Mouse (Mus musculus): ENCODE measurements around the gene C130050O18Rik. TPM values are rescaled to one million over a fixed set of nuclear protein-coding genes. Genes with fewer than 3 reads are reported as not detected.

Gene C130050O18Rik
- polyA plus RNA-seq, 1 experiment: not detected

- Histone ChIP-seq H3K36me3 (ENCODE audit: control insufficient read depth) (peaks cover 11% of the 10 kb centered on the region), H3K27me3 (ENCODE audit: control insufficient read depth) (no peaks in the 10 kb centered on the region), H3K4me1 (ENCODE audit: control insufficient read depth) (no peaks in the 10 kb centered on the region), H3K9me3 (ENCODE audit: control insufficient read depth, low read length) (peaks cover under 1% of the 10 kb centered on the region; the same call in 1 of the 2 replicates), H3K4me3 (replicated peaks) (no peak overlapping the region)
- TF ChIP-seq TAL1 (IDR thresholded peaks at IDR 0.05; ENCODE audit: low read length) (no peak), GATA1 (IDR thresholded peaks at IDR 0.05; ENCODE audit: low read length) (no peak)
Measured at GRCm38 (mm10) chr5:139411665-139412314, 6.7 kb downstream of the C130050O18Rik start.

GRCm38 (mm10) chr5:139413545-139413944 lies 8.5 kb downstream of the C130050O18Rik start:
- H3K9me3 ChIP-seq (ENCODE audit: control insufficient read depth, low read length): peaks cover 5% of the 10 kb centered on the region; the same call in 1 of the 2 replicates
- no peaks in the 10 kb centered on the region for H3K4me1 ChIP-seq (ENCODE audit: control insufficient read depth)
- H3K4me3 ChIP-seq (replicated peaks): no peak overlapping the region
- H3K27me3 ChIP-seq (ENCODE audit: control insufficient read depth): no peaks in the 10 kb centered on the region
- TF ChIP-seq GATA1 (IDR thresholded peaks at IDR 0.05; ENCODE audit: low read length): no peak
- no peak for TF ChIP-seq TAL1 (IDR thresholded peaks at IDR 0.05; ENCODE audit: low read length)
- peaks cover 11% of the 10 kb centered on the region for H3K36me3 ChIP-seq (ENCODE audit: control insufficient read depth)

DNA sequence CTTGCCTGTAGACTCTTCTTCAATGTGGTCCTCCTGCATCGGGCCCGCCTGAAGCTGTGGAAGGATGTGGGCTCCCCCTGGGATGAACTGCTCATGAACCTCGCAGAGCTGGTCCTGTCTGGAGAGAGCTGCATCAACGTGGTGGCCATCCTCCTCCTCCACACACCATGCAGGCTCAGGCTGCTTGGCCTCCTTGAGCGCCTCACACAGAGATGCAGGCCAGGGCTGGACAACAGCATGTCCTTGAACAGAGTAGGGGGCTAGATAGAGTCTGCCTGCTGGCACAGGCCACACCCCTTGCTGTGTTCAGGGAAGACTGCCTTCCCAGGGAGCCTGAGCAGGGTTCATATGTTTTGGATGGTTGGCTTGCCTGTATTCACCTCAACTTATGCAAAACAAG lies 9.9 kb downstream of the C130050O18Rik start:
- Histone ChIP-seq H3K4me1 (ENCODE audit: control insufficient read depth) (no peaks in the 10 kb centered on the region), H3K27me3 (ENCODE audit: control insufficient read depth) (no peaks in the 10 kb centered on the region), H3K36me3 (ENCODE audit: control insufficient read depth) (peaks cover 11% of the 10 kb centered on the region), H3K9me3 (ENCODE audit: control insufficient read depth, low read length) (peaks cover 5% of the 10 kb centered on the region; the same call in 1 of the 2 replicates), H3K4me3 (replicated peaks) (no peak overlapping the region)
- TF ChIP-seq GATA1 (IDR thresholded peaks at IDR 0.05; ENCODE audit: low read length): no peak
- TF ChIP-seq TAL1 (IDR thresholded peaks at IDR 0.05; ENCODE audit: low read length): no peak

GRCm38 (mm10) chr5:139416942-139417341 lies 11.9 kb downstream of the C130050O18Rik start:
- Histone ChIP-seq H3K9me3 (ENCODE audit: control insufficient read depth, low read length) (peaks cover 5% of the 10 kb centered on the region; the same call in 1 of the 2 replicates), H3K4me3 (replicated peaks) (no peak overlapping the region), H3K27me3 (ENCODE audit: control insufficient read depth) (no peaks in the 10 kb centered on the region), H3K36me3 (ENCODE audit: control insufficient read depth) (peaks cover 11% of the 10 kb centered on the region), H3K4me1 (ENCODE audit: control insufficient read depth) (no peaks in the 10 kb centered on the region)
- TF ChIP-seq TAL1 (IDR thresholded peaks at IDR 0.05; ENCODE audit: low read length) (no peak), GATA1 (IDR thresholded peaks at IDR 0.05; ENCODE audit: low read length) (no peak)

- no peak for TF ChIP-seq GATA1 (IDR thresholded peaks at IDR 0.05; ENCODE audit: low read length)
- TF ChIP-seq TAL1 (IDR thresholded peaks at IDR 0.05; ENCODE audit: low read length): no peak
- Histone ChIP-seq H3K9me3 (ENCODE audit: control insufficient read depth, low read length) (peaks cover 5% of the 10 kb centered on the region; the same call in 1 of the 2 replicates), H3K36me3 (ENCODE audit: control insufficient read depth) (peaks cover 11% of the 10 kb centered on the region), H3K4me1 (ENCODE audit: control insufficient read depth) (no peaks in the 10 kb centered on the region), H3K4me3 (replicated peaks) (no peak overlapping the region), H3K27me3 (ENCODE audit: control insufficient read depth) (no peaks in the 10 kb centered on the region)
Measured at GRCm38 (mm10) chr5:139417480-139417879, 12.4 kb downstream of the C130050O18Rik start.

DNA sequence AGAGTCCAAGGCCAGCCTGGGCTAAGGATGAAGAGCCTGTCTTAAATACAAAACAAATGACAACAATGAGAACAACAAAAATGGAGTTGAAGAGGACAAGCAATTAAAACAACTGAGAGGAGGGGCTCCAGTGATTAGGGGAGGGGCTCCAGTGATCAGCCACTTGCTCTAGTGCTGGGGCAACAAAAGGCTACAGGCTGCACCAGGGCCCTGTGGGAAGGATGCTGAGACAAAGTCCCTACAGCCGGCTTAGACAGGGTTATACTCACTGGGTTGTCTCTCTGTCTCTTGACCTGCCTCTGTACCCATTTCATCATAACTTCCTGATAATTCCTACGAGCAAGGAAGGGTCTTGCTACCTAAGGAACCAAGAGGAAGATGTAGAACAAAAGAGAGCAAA lies 13.0 kb downstream of the C130050O18Rik start:
- Histone ChIP-seq H3K9me3 (ENCODE audit: control insufficient read depth, low read length) (peaks cover 5% of the 10 kb centered on the region; the same call in 1 of the 2 replicates), H3K27me3 (ENCODE audit: control insufficient read depth) (no peaks in the 10 kb centered on the region), H3K4me3 (replicated peaks) (no peak overlapping the region), H3K4me1 (ENCODE audit: control insufficient read depth) (no peaks in the 10 kb centered on the region; the same call in 1 of the 2 replicates), H3K36me3 (ENCODE audit: control insufficient read depth) (peaks cover 11% of the 10 kb centered on the region)
- no peak for TF ChIP-seq GATA1 (IDR thresholded peaks at IDR 0.05; ENCODE audit: low read length)
- TF ChIP-seq TAL1 (IDR thresholded peaks at IDR 0.05; ENCODE audit: low read length): no peak

DNA sequence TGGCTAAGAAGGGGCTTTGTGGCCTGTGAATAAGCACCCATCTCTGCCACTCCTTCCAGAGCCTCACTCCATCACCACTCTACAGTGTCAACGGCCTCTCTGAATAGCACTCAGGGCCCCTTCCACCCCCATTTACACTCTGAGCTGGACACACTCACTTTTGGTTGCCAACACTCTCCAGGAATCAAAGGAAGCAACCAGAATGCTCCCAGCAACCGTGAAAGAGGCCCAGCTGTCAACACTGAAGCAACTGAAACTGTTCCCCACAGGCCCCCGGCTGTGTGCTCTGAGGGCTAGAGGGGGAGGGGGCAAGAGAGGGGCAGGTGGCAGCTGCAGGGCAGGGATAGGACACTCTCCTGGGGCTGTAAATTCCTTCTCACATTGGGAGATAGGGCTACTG lies 13.6 kb downstream of the C130050O18Rik start:
- TF ChIP-seq GATA1 (IDR thresholded peaks at IDR 0.05; ENCODE audit: low read length) (no peak), TAL1 (IDR thresholded peaks at IDR 0.05; ENCODE audit: low read length) (no peak)
- Histone ChIP-seq H3K4me1 (ENCODE audit: control insufficient read depth) (no peaks in the 10 kb centered on the region; the same call in 1 of the 2 replicates), H3K4me3 (replicated peaks) (no peak overlapping the region), H3K36me3 (ENCODE audit: control insufficient read depth) (peaks cover 11% of the 10 kb centered on the region), H3K9me3 (ENCODE audit: control insufficient read depth, low read length) (peaks cover 5% of the 10 kb centered on the region; the same call in 1 of the 2 replicates), H3K27me3 (ENCODE audit: control insufficient read depth) (no peaks in the 10 kb centered on the region)

DNA sequence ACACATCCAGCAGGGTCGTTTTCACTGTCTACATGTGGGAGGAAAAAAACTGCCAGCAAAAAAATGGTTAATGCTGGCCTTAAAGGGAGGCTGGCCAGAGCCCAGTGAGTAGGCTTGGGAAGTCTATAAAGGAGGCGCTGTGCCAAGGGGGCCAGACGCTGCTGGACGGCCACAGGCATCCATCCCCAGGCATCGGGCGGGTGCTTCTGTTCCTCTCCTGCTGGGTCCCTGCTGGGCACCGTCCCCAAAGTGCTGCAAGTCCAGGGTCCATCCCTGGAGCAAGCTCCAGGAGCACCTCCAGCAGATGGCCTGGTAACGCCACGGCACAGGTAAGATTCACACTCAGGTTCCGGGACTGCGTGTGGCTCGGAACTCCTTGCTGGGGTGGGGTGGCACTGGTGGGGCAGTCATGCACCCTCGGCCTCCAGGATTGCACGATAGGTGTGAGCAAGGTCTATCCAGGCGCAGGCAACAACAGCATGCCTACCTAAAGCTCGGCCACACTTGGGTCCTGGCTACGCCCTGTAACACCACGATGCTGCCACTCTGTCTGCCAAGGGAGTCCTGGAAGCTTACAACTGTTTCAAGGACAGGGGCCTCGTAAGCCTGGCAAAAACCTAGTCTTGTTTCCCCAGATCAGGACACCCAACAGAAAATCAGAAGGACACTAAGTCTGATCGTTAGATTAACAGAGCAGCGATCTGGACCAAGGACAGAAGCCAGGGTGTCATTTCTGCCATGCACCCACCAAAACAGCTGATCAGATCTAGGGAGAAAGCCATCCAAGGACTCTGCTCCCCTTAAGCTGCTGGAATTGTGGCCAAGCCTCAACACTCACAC lies 18.2 kb downstream of the C130050O18Rik start, which contains the start of gene Gper1:
Gene Gper1 (plus strand): TSS at position 126 of the 840 bp plus-strand sequence.
- Histone ChIP-seq H3K4me3 (replicated peaks) (no peak within 1 kb of the TSS), H3K9me3 (ENCODE audit: control insufficient read depth, low read length) (no peaks in the 10 kb centered on the region), H3K27me3 (ENCODE audit: control insufficient read depth) (no peaks in the 10 kb centered on the region), H3K4me1 (ENCODE audit: control insufficient read depth) (no peaks in the 10 kb centered on the region; the same call in 1 of the 2 replicates), H3K36me3 (ENCODE audit: control insufficient read depth) (peaks cover 3% of the 10 kb centered on the region; the same call in 1 of the 2 replicates)
- TF ChIP-seq GATA1 (IDR thresholded peaks at IDR 0.05; ENCODE audit: low read length) (no peak), TAL1 (IDR thresholded peaks at IDR 0.05; ENCODE audit: low read length) (no peak)

DNA sequence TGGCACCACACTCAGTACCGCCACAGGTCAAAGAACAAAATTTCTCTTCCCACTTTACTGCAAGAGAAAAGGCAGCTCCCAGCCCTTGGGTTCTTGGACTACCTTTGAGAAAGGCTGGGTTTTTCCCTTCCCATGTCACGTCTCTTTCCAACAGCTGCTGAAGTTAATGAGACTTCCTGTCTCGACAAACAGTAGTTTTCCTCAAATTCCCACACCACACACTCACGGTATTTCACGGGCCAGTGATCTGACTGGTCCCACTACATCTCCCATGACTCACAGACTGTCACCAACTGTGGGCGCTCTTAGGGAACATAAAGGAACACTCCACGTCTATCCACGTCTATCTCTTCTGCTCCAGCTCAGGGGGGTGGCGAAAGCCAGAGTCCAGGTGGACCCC lies 20.1 kb downstream of the C130050O18Rik start:
- H3K36me3 ChIP-seq (ENCODE audit: control insufficient read depth): peaks cover 3% of the 10 kb centered on the region; the same call in 1 of the 2 replicates
- TF ChIP-seq TAL1 (IDR thresholded peaks at IDR 0.05; ENCODE audit: low read length) (no peak), GATA1 (IDR thresholded peaks at IDR 0.05; ENCODE audit: low read length) (no peak)
- H3K9me3 ChIP-seq (ENCODE audit: control insufficient read depth, low read length): no peaks in the 10 kb centered on the region
- H3K4me3 ChIP-seq (replicated peaks): no peak overlapping the region
- H3K27me3 ChIP-seq (ENCODE audit: control insufficient read depth): no peaks in the 10 kb centered on the region
- no peaks in the 10 kb centered on the region; the same call in 1 of the 2 replicates for H3K4me1 ChIP-seq (ENCODE audit: control insufficient read depth)

Measured in erythroblast, embryonic 14.5 days (primary cell).